Mouse (Mus musculus): ENCODE data around the gene Lrrc26. TPM values are rescaled to one million over a fixed set of nuclear protein-coding genes. Genes with fewer than 3 reads are reported as not detected.
"Not testable (repeated sequence)": the region's sequence is repeated elsewhere in the genome, so short reads cannot be mapped to it uniquely, and the experiment has no call there.

The Lrrc26 gene
- polyA plus RNA-seq, 1 experiment = not detected

DNA sequence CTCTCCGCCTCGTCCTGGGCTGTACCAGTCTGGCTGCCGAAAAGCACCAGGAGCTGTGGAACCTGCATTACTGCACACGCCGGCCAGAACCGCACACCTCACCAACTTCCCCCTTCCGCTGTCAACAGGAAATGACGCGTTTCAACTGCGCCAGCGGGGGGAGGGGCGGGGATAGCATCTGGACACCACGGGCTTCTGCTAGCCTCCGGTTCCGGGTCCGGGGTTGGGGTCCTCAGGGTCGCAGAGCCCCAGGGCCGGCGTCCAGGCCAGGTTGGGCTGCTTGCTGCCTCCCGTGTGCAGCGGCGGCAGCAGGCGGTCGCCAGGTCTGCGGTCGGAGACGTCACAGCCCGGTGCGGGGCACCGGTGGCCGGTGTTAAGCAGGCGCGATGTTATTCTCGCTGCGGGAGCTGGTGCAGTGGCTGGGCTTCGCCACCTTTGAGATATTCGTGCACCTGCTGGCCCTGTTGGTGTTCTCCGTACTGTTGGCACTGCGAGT lies 34.4 kb upstream of the Lrrc26 start, which contains the start of gene Tmem203:
TSS of gene Tmem203 (plus strand) at position 156 of the 496 bp plus-strand sequence.
- H3K4me3 ChIP-seq (ENCODE audit: insufficient read depth, low read length) = peak within 1 kb of the TSS; percentile 90
- peaks cover 6% of the 10 kb centered on the region; the same call in 1 of the 2 replicates for H3K4me1 ChIP-seq (ENCODE audit: control insufficient read depth, insufficient read depth, low read length)
- H3K27ac ChIP-seq (ENCODE audit: insufficient read depth, low read length) = peak within 1 kb of the TSS; percentile 61
- TF ChIP-seq CTCF (IDR thresholded peaks at IDR 0.05; ENCODE audit: extremely low read depth, insufficient read depth, low read length) (no peak), POLR2A (IDR thresholded peaks at IDR 0.05; ENCODE audit: extremely low read depth, insufficient read depth, low read length) (peak; percentile 69)

DNA sequence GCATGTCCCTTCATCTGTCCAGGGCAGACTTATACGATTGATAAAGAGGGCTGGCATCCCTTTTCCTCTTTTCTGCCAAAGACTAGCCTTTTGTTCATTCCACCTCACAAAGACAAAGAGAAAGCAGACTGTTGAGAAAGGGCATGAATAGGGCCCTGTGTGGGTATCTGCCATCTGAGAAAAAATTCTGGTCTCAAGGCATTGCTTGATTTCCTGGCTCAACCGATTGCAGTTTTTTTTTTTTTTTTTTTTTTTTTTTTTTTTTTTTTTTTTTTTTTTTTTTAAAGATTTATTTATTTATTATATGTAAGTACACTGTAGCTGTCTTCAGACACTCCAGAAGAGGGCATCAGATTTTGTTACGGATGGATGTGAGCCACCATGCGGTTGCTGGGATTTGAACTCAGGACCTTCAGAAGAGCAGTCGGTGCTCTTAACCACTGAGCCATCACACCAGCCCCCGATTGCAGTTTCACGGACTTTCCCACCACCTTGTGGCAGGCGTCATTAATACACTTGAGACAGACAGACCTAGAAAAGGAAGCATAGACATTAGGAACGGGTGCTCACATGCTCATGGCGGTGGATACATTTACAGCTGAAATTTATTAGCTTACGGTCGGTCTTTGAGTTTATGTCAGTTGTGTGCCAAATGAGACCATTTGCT lies 33.1 kb upstream of the Lrrc26 start:
- TF ChIP-seq CTCF (IDR thresholded peaks at IDR 0.05; ENCODE audit: extremely low read depth, insufficient read depth, low read length) = 0 out of 2 replicates have a peak, but pooled peaks have one; percentile 13
- H3K4me3 ChIP-seq (ENCODE audit: insufficient read depth, low read length) = peak overlapping the region; percentile 90; the same call in 1 of the 2 replicates
- H3K27ac ChIP-seq (ENCODE audit: insufficient read depth, low read length); H3K4me1 ChIP-seq (ENCODE audit: control insufficient read depth, insufficient read depth, low read length): not testable (repeated sequence)

DNA sequence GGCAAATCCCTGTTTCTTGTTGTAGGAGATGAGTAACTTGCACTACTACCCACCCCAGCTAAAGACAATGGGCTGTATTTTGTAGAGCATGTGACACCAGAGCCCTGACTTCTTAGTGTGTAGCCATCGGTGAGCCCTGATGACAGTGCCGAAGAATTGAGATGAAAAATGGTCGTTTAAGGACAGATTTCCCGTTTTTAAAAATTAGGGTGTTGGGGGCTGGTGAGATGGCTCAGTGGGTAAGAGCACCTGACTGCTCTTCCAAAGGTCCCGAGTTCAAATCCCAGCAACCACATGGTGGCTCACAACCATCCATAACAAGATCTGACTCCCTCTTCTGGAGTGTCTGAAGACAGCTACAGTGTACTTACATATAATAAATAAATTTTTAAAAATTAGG lies 32.5 kb upstream of the Lrrc26 start:
- not testable (repeated sequence) for H3K27ac ChIP-seq (ENCODE audit: insufficient read depth, low read length); H3K4me1 ChIP-seq (ENCODE audit: control insufficient read depth, insufficient read depth, low read length); H3K4me3 ChIP-seq (ENCODE audit: insufficient read depth, low read length)

DNA sequence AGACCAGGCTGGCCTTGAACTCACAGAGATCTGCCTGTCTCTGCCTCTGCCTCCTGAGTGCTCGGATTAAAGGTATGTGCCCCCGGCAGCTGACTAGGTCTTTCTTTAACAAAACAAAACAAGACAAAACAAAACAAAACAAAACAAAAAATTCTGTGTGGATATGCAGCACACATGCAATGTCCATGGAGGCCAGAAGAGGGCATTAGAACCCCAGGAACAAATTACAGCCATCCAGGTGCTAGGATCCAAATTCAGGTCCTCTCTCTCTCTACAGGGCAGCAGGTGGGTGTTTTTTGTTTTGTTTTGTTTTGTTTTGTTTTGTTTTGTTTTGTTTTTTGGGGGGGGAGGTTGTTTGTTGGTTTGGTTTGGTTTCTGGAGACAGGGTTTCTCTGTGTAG lies 30.8 kb upstream of the Lrrc26 start:
- Histone ChIP-seq H3K27ac (ENCODE audit: insufficient read depth, low read length) (no peak overlapping the region), H3K4me3 (ENCODE audit: insufficient read depth, low read length) (no peak overlapping the region), H3K4me1 (ENCODE audit: control insufficient read depth, insufficient read depth, low read length) (peaks cover 6% of the 10 kb centered on the region; the same call in 1 of the 2 replicates)
- TF ChIP-seq CTCF (IDR thresholded peaks at IDR 0.05; ENCODE audit: extremely low read depth, insufficient read depth, low read length) (peak; percentile 27; the same call in 1 of the 2 replicates), POLR2A (IDR thresholded peaks at IDR 0.05; ENCODE audit: extremely low read depth, insufficient read depth, low read length) (no peak)

DNA sequence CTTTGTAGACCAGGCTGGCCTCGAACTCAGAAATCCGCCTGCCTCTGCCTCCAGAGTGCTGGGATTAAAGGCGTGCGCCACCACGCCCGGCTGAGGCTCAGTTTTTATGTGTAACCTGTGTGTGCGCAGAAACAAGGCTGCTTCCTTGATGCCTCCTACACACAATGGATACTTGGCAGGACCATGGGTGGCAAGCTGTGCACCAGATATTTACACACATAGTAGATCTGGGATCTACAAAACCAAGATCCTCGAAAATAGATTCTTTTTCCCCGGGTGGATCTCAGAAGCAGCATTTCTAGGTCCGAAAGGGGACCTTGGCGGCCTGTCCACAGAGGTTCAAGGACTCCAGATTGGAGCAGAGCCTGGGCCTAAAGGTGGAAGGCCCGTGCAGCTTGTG lies 27.8 kb upstream of the Lrrc26 start:
- no peak for TF ChIP-seq CTCF (IDR thresholded peaks at IDR 0.05; ENCODE audit: extremely low read depth, insufficient read depth, low read length)
- TF ChIP-seq POLR2A (IDR thresholded peaks at IDR 0.05; ENCODE audit: extremely low read depth, insufficient read depth, low read length) = no peak
- Histone ChIP-seq H3K27ac (ENCODE audit: insufficient read depth, low read length) (peak overlapping the region; percentile 26; the same call in 1 of the 2 replicates), H3K4me1 (ENCODE audit: control insufficient read depth, insufficient read depth, low read length) (peaks cover 7% of the 10 kb centered on the region), H3K4me3 (ENCODE audit: insufficient read depth, low read length) (peak overlapping the region; percentile 27)

DNA sequence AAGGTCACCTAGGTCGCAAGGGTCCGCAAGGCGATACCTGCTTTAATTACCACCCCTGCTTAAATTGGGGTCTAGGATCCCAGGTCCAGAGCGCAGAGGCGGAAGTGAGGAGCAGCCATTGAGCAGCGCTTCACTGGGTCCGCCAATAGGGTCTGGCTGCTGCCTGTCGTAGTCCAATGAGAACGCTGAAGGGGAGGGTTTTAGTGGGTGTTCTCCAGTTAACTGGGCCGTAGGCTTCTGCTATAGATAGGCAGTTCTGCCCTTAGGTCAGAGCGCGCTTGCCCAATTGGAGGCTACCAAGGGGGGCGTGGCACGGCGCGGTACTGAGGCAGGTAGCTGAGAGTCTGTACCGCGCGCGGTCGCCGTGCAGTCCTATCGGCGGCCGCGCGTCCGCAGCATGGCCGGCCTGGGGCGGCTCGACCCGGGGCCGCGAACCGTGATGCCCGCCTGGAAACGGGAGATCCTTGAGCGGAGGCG lies 27.4 kb upstream of the Lrrc26 start, which contains the start of gene Tprn:
TSS of gene Tprn (plus strand) at position 328 of the 477 bp plus-strand sequence.
- H3K4me1 ChIP-seq (ENCODE audit: control insufficient read depth, insufficient read depth, low read length) = peaks cover 7% of the 10 kb centered on the region
- TF ChIP-seq POLR2A (IDR thresholded peaks at IDR 0.05; ENCODE audit: extremely low read depth, insufficient read depth, low read length) = peak; percentile 77; the same call in 1 of the 2 replicates
- no peak for TF ChIP-seq CTCF (IDR thresholded peaks at IDR 0.05; ENCODE audit: extremely low read depth, insufficient read depth, low read length)
- peak within 1 kb of the TSS; percentile 27 for H3K4me3 ChIP-seq (ENCODE audit: insufficient read depth, low read length)

DNA sequence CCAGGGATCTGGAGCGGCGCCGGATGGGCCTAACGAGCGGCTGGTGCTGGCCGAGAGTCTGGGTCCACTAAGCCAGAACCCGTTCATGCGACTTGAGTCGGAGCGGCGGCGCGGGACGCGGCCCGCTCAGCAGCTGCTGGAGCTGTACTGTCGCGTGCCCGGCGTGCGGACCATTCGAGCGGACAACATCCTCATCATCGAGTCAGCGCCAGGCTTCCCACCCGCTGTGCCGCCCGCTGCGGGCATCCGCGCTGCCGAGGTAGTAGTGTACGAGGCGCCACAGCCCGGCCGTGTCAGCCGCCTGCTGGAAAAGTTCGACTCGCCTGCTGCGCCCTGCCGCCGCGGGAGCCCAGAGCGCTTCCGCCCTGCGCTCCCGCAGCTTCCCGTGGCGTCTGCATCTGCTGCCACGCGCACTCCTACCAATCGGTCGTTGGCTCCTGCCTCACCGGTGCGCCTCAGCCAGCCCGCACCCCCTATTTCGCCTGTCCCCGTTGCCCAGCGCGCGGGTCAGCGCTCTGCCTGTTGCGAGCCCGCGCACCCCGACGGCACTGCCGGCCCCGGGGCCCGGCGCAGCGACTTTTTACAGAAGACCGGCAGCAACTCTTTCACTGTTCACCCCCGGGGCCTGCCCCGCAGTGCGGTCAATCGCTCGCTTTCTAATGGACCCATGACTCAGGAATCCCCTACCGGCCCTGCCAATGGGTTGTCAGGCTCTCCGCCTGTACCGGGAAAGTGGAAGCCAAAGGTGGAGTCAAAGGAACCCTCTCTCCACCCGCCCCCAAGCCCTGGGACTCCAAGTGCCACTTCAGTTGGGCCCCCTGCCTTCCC lies 26.7 kb upstream of the Lrrc26 start:
- H3K4me1 ChIP-seq (ENCODE audit: control insufficient read depth, insufficient read depth, low read length) = peaks cover 7% of the 10 kb centered on the region
- H3K4me3 ChIP-seq (ENCODE audit: insufficient read depth, low read length) = peak overlapping the region; percentile 27
- TF ChIP-seq CTCF (IDR thresholded peaks at IDR 0.05; ENCODE audit: extremely low read depth, insufficient read depth, low read length) (no peak), POLR2A (IDR thresholded peaks at IDR 0.05; ENCODE audit: extremely low read depth, insufficient read depth, low read length) (no peak)
- H3K27ac ChIP-seq (ENCODE audit: insufficient read depth, low read length) = peak overlapping the region; percentile 44

More for the DNA sequence above, 27.4 kb upstream of the Lrrc26 start, which contains the start of gene Tprn:
- peak within 1 kb of the TSS; percentile 44 for H3K27ac ChIP-seq (ENCODE audit: insufficient read depth, low read length)

DNA sequence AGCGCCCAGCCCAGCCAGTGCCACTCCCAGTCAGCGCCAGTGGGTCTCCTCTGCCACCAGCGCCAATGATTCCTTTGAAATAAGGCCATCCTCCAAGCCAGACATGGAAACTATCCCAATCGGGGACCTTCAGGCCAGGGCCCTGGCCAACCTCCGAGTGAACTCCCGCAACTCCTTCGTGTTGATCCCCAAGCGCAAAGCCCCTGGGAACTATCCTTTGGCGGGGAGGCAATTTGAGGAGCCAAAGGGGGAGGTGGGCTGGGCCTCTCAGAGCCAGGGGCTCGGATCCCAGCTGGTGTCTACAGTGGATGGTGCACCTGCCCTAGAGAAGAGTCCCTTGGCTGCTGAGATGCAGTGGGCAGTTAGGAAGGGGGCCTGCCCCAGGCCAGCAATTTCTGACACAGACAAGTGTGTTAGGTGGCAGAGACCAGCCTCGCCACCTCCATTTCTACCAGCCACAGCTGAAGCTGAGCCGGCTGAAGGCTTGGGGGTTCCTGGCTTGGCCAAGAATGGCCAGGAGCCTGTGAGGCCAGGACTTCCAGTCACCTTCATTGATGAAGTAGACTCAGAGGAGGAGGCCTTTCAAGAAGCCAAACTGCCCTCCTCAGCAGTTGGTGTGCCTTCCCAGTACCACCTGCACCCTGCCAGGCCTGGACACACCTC lies 26.0 kb upstream of the Lrrc26 start:
- TF ChIP-seq CTCF (IDR thresholded peaks at IDR 0.05; ENCODE audit: extremely low read depth, insufficient read depth, low read length) (no peak), POLR2A (IDR thresholded peaks at IDR 0.05; ENCODE audit: extremely low read depth, insufficient read depth, low read length) (no peak)
- Histone ChIP-seq H3K4me3 (ENCODE audit: insufficient read depth, low read length) (peak overlapping the region; percentile 27), H3K4me1 (ENCODE audit: control insufficient read depth, insufficient read depth, low read length) (peaks cover 7% of the 10 kb centered on the region), H3K27ac (ENCODE audit: insufficient read depth, low read length) (peak overlapping the region; percentile 88)

DNA sequence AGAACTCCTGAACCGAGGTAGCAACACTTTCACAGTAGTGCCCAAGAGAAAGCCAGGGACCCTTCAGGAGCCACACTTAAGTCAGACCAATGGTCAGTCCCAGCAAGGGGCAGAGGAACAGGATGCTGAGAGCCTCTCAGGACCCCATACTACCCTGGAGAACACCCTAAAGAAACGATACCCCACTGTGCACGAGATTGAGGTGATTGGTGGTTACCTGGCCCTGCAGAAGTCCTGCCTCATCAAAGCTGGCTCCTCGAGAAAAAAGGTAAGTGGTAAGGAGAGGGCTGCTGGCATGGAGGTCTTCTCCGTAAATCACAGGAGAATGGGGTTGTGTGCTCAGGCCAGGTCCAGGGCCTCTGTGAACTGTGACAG lies 25.4 kb upstream of the Lrrc26 start:
- Histone ChIP-seq H3K4me1 (ENCODE audit: control insufficient read depth, insufficient read depth, low read length) (peaks cover 7% of the 10 kb centered on the region), H3K27ac (ENCODE audit: insufficient read depth, low read length) (peak overlapping the region; percentile 88), H3K4me3 (ENCODE audit: insufficient read depth, low read length) (peak overlapping the region; percentile 27)
- TF ChIP-seq POLR2A (IDR thresholded peaks at IDR 0.05; ENCODE audit: extremely low read depth, insufficient read depth, low read length) (no peak), CTCF (IDR thresholded peaks at IDR 0.05; ENCODE audit: extremely low read depth, insufficient read depth, low read length) (no peak)

Data from cortical plate, adult 2 months (tissue).